Mouse (Mus musculus) megakaryocyte, embryonic 14.5 days (primary cell): ENCODE measurements around the gene Arhgap9. TPM values are rescaled to one million over a fixed set of nuclear protein-coding genes. Genes with fewer than 3 reads are reported as not detected.
"Not testable (repeated sequence)": the region's sequence is repeated elsewhere in the genome, so short reads cannot be mapped to it uniquely, and the experiment has no call there.

Experiments
- H3K27me3 ChIP-seq: replicated peaks from 2 replicates; pipeline ENCODE3; 2012; ENCODE audit warnings: inconsistent platforms
- H3K36me3 ChIP-seq: replicated peaks from 2 replicates; pipeline ENCODE3; 2012; ENCODE audit warnings: low read length, inconsistent platforms, mixed read lengths
- H3K4me1 ChIP-seq: 2 replicates; pipeline ENCODE4 v1.6.1; 2012; ENCODE audit warnings: inconsistent platforms
- H3K4me3 ChIP-seq: replicated peaks from 2 replicates; pipeline ENCODE3; 2012; ENCODE audit warnings: moderate library complexity, mild to moderate bottlenecking, inconsistent platforms
- H3K9me3 ChIP-seq: 2 replicates; pipeline ENCODE4 v1.6.1; 2012; ENCODE audit warnings: inconsistent platforms
- FLI1 ChIP-seq: IDR thresholded peaks from 2 replicates; pipeline ENCODE4 v1.6.1; 2012; ENCODE audit warnings: low read length, inconsistent platforms, mixed read lengths
- GATA1 ChIP-seq: IDR thresholded peaks from 3 replicates; pipeline ENCODE4 v1.6.1; 2012; ENCODE audit warnings: mixed read lengths, low read length, inconsistent platforms, borderline replicate concordance
- polyA plus RNA-seq: library from polyadenylated mRNA; stranded (reverse); fragments of >175 nt; gene quantifications from 2 replicates; pipeline ENCODE4 v1.2.3, GENCODE M21; 2012; ENCODE audit warnings: low replicate concordance; ENCODE audit not compliant: insufficient read depth

The Arhgap9 gene
- polyA plus RNA-seq, 1 experiment = 10.4 TPM

DNA sequence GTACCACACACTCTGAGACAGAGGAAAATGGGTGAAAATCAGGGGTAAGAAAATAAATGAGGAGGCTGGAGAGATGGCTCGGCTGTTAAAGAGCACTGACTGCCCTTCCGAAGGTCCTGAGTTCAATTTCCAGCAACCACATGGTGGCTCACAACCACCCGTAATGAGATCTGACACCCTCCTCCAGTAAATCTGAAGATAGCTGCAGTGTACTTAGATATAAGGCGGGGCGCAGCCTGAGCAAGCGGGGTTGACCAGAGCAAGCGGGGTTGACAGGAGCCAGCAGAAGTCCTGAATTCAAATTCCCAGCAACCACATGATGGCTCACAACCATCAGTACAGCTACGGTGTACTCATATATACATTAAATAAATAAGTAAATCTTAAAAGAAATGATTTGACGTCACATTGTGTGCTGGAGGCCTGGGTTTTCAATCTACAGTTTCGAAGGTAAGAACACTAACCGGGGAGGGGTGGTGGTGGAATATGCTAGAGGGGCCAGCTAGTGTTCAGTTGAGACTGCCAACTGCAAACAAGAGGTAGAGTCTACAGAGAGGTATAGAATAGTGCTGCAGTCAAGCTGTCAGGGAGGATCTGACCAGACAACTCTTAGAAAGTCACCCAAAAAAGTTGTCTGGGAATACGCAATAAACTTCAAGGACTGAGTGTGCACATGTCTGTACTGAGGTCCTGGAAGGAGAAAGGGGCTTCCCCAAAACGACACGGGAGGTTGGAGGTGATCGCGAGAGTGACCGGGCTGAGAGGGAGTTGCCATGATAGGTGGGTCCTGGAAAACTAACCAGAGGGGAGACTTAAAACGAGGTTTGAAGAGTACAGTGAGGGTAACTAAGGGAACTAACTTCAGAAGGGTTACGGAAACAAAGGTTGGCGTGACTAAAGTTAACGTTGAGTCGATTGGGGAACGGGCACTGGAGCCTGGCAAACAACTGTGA lies 11.0 kb upstream of the Arhgap9 start:
- no peaks in the 10 kb centered on the region for H3K27me3 ChIP-seq
- H3K9me3 ChIP-seq = peaks cover 3% of the 10 kb centered on the region; the same call in 1 of the 2 replicates
- TF ChIP-seq GATA1 (no peak), FLI1 (no peak)
- peak overlapping the region; percentile 97 for H3K4me3 ChIP-seq
- peaks cover 45% of the 10 kb centered on the region for H3K4me1 ChIP-seq
- peaks cover 46% of the 10 kb centered on the region for H3K36me3 ChIP-seq

- Histone ChIP-seq H3K36me3 (peaks cover 37% of the 10 kb centered on the region), H3K4me1 (peaks cover 43% of the 10 kb centered on the region), H3K27me3 (no peaks in the 10 kb centered on the region), H3K4me3 (peak within 1 kb of the TSS; percentile 97), H3K9me3 (peaks cover 3% of the 10 kb centered on the region; the same call in 1 of the 2 replicates)
- TF ChIP-seq FLI1 (peak; percentile 83), GATA1 (no peak)
Observed at GRCm38 (mm10) chr10:127311476-127312355, 10.0 kb upstream of the Arhgap9 start, which contains the start of gene Mars. Gene Mars, minus strand, starts transcription at chr10:127311786.

- Histone ChIP-seq H3K4me1 (peaks cover 46% of the 10 kb centered on the region), H3K27me3 (no peaks in the 10 kb centered on the region)
- no peak for TF ChIP-seq GATA1
- no peak for TF ChIP-seq FLI1
Observed at GRCm38 (mm10) chr10:127312356-127312676, 9.4 kb upstream of the Arhgap9 start.

GRCm38 (mm10) chr10:127312858-127313257 lies 8.9 kb upstream of the Arhgap9 start:
- H3K27me3 ChIP-seq = no peaks in the 10 kb centered on the region
- TF ChIP-seq FLI1 = no peak
- TF ChIP-seq GATA1 = no peak
- peaks cover 51% of the 10 kb centered on the region for H3K4me1 ChIP-seq
- peaks cover 3% of the 10 kb centered on the region; the same call in 1 of the 2 replicates for H3K9me3 ChIP-seq
- peaks cover 25% of the 10 kb centered on the region for H3K36me3 ChIP-seq
- H3K4me3 ChIP-seq = no peak overlapping the region

More at GRCm38 (mm10) chr10:127312356-127312676, 9.4 kb upstream of the Arhgap9 start:
- Histone ChIP-seq H3K4me3 (peak overlapping the region; percentile 97), H3K9me3 (peaks cover 3% of the 10 kb centered on the region; the same call in 1 of the 2 replicates), H3K36me3 (peaks cover 31% of the 10 kb centered on the region)

DNA sequence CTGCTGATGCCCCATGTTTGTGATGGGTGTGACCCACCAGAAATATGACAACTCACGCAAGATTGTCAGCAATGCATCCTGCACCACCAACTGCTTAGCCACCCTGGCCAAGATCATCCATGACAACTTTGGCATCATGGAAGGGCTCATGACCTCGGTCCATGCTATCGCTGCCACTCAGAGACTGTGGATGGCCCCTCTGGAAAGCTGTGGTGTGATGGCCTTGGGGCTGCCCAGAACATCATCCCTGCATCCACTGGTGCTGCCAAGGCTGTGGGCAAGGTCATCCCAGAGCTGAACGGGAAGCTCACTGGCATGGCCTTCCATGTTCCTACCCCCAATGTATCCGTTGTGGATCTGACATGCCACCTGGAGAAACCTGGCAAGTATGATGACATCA lies 8.2 kb upstream of the Arhgap9 start:
- H3K27me3 ChIP-seq, H3K9me3 ChIP-seq, H3K4me3 ChIP-seq: not testable (repeated sequence)
- peaks cover 19% of the 10 kb centered on the region for H3K36me3 ChIP-seq
- peaks cover 55% of the 10 kb centered on the region for H3K4me1 ChIP-seq

DNA sequence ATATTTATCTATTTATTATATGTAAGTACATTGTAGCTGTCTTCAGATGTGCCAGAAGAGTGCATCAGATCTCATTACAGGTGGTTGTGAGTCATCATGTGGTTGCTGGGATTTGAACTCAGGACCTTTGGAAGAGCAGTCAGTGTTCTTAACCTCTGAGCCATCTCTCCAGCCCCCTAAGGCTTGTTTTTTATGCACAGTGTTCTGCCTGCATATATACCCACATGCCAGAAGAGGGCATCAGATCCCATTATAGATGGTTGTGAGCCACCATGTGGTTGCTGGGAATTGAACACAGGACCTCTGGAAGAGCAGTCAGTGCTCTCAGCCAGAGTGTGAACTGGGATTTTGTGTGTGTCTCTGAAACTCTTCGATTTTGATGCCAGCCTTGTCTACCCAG lies 6.8 kb upstream of the Arhgap9 start:
- H3K4me3 ChIP-seq = not testable (repeated sequence)

GRCm38 (mm10) chr10:127317277-127317676 lies 4.5 kb upstream of the Arhgap9 start:
- H3K27me3 ChIP-seq = no peaks in the 10 kb centered on the region
- H3K4me3 ChIP-seq = no peak overlapping the region
- peaks cover 3% of the 10 kb centered on the region; the same call in 1 of the 2 replicates for H3K9me3 ChIP-seq
- peaks cover 54% of the 10 kb centered on the region for H3K4me1 ChIP-seq
- H3K36me3 ChIP-seq = no peaks in the 10 kb centered on the region
- TF ChIP-seq FLI1 = no peak
- no peak for TF ChIP-seq GATA1

More for the DNA sequence above, 6.8 kb upstream of the Arhgap9 start:
- peaks cover 49% of the 10 kb centered on the region for H3K4me1 ChIP-seq
- H3K27me3 ChIP-seq, H3K9me3 ChIP-seq, H3K36me3 ChIP-seq: not testable (repeated sequence)

- H3K4me3 ChIP-seq = peak overlapping the region; percentile 70
- TF ChIP-seq FLI1 = no peak
- TF ChIP-seq GATA1 = no peak
- peaks cover 54% of the 10 kb centered on the region for H3K4me1 ChIP-seq
- no peaks in the 10 kb centered on the region for H3K36me3 ChIP-seq
- peaks cover 3% of the 10 kb centered on the region; the same call in 1 of the 2 replicates for H3K9me3 ChIP-seq
- no peaks in the 10 kb centered on the region for H3K27me3 ChIP-seq
Observed at GRCm38 (mm10) chr10:127318009-127318408, 3.8 kb upstream of the Arhgap9 start.

DNA sequence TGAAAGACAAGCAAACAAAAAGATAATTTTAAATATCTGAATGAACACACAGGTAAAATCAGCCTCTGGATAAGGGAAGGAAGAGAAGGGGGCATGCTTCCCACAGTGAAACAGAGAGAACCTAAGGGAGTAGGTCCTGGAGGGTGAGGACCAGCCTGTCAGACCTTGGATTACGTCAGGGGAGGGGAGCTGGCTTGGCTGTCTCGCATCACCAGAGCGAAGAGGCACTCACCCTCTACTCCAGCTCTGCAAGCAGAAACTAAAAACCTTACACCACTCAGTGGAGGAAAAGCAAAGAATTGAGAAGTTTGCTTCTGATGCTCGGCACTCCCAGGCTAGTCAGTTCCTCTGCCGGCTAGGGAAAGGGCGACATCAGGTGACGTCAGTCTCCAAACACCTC lies 1.8 kb upstream of the Arhgap9 start:
- no peak for TF ChIP-seq GATA1
- peaks cover 66% of the 10 kb centered on the region for H3K4me1 ChIP-seq

DNA sequence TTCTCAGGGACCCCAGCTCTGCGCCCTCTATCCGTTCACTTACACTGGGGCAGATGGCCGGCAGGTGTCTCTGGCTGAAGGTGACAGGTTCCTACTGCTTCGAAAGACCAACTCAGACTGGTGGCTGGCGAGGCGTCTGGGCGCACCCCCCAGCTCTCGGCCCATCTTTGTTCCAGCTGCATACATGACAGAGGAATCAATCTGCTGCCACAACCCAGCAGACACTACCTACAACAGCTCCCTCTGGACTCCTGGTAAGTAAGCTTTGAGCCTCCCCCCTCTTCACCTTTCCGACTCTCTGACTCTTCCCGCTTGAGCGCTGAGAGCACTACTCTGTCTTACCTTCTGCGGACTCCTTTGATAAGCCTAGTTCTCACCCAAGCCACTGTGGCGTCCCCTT lies 414 bp downstream of the Arhgap9 start:
- Histone ChIP-seq H3K4me1 (peaks cover 87% of the 10 kb centered on the region), H3K4me3 (no peak overlapping the region), H3K9me3 (no peaks in the 10 kb centered on the region)

More for the DNA sequence above, 1.8 kb upstream of the Arhgap9 start:
- no peak overlapping the region for H3K4me3 ChIP-seq
- H3K36me3 ChIP-seq = no peaks in the 10 kb centered on the region
- peaks cover 3% of the 10 kb centered on the region; the same call in 1 of the 2 replicates for H3K9me3 ChIP-seq
- no peaks in the 10 kb centered on the region for H3K27me3 ChIP-seq

More for the DNA sequence above, 414 bp downstream of the Arhgap9 start:
- peaks cover 14% of the 10 kb centered on the region for H3K27me3 ChIP-seq
- TF ChIP-seq GATA1 (no peak), FLI1 (no peak)
- H3K36me3 ChIP-seq = peaks cover 2% of the 10 kb centered on the region
